Mouse (Mus musculus) CH12.LX (cell line): ENCODE data around the gene Zim1.

Source experiments
- CTCF ChIP-seq, 2 experiments: IDR thresholded peaks in 1 of 2; conservative IDR thresholded peaks in 1 of 2; 2 replicates each; pipeline ENCODE4 v1.5.1; 2011 to 2012; ENCODE audit warnings: low read depth in 2 of 2, low read length in 2 of 2, improper control_type of control experiment in 1 of 2, inconsistent platforms in 1 of 2, mild to moderate bottlenecking in 1 of 2, moderate library complexity in 1 of 2
- EP300 ChIP-seq: IDR thresholded peaks from 2 replicates; pipeline ENCODE4 v1.6.1; 2011; ENCODE audit warnings: low read length, improper control_type of control experiment
- POLR2A ChIP-seq: IDR thresholded peaks from 2 replicates; pipeline ENCODE4 v1.6.1; 2011; ENCODE audit warnings: low read depth, mild to moderate bottlenecking, improper control_type of control experiment, low read length
- RAD21 ChIP-seq: IDR thresholded peaks from 2 replicates; pipeline ENCODE4 v1.6.1; 2011; ENCODE audit warnings: low read depth, mild to moderate bottlenecking, low read length, improper control_type of control experiment, moderate library complexity
- USF2 ChIP-seq: conservative IDR thresholded peaks from 2 replicates; pipeline ENCODE4 v1.6.1; 2011; ENCODE audit warnings: low read depth, low read length, improper control_type of control experiment

DNA sequence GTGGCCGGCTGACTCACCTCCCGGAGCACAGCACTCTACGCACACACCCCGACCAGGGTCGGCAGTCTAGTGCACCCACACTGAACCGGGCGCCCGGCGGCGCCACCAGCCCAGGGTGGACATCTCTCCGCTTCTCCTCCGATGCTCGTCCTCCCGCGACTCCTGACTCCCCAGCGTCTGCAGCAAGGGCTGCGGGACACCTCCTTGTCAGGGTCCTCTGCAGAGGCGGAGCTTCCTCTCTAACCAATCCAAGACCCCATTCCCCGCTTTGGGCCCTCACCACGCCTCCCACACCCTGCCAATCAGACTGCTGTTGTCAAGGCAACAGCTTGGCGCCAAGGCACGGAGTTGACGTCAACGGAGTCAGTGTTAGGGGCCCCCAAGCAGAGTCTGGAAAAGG, 34.0 kb upstream of the Zim1 start, which contains the start of the genes Peg3 and Usp29:
- TF ChIP-seq POLR2A (no peak), CTCF (conservative IDR thresholded peaks at IDR 0.05 in 1 of 2, IDR thresholded peaks at IDR 0.05 in 1 of 2; ENCODE audit: low read depth in 2 of 2, low read length in 2 of 2) (no peak), RAD21 (no peak), USF2 (no peak), EP300 (no peak)
